Mouse (Mus musculus) c-Kit-negative CD71-positive TER-119-positive erythroid progenitor cells, embryonic 14.5 days (primary cell): ENCODE data around the gene Rab6b.
"Not testable (repeated sequence)": the region's sequence is repeated elsewhere in the genome, so short reads cannot be mapped to it uniquely, and the experiment has no call there.

ENCODE experiments used
- DNase-seq: peaks from one replicate; pipeline ENCODE4 v3.0.0-alpha.2; 2013; ENCODE audit warnings: low read depth, low spot score

Rab6b gene

DNA sequence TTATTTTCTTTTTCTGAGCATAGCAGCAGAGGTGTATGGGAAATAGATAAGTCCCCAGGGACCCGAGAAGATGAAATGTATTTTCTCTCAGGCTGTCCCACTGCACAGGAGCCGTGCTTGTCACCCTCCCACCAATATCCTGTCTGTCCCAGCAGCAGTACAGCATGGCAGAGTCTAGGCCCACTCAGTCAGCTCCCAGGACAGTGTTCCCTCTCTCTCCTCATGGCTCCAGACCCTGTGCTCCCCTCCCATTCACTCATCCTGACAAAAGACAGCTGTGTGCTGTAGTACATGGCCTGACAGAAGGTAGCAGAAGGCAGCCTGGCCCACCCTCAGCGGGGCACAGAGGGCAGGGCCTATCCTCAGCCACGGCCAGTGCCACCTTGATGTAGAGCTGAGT is 32.3 kb downstream of the Rab6b start:
- no peak for DNase-seq

DNA sequence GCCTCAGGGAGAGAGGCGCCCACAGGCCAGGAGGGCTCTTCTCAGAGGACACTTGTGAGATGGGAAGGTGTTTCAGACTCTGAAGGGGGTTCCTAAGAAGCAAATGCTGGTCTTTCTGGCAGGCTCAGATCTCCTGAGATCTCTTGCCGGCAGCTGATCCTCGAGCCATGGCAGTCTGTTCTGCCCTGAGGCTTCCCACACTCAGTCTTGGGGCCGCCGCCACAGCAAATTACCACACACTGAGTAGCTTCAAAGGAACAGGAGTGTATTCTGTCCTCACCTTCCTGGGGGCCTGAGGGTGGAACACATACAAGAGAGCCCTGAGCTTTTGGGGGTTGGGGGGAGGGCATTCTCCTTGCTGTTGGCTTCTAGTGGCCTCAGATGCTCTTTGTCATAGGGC is 33.8 kb downstream of the Rab6b start:
- no peak for DNase-seq

GRCm38 (mm10) chr9:103146257-103146656 is 34.7 kb downstream of the Rab6b start:
- no peak for DNase-seq

DNA sequence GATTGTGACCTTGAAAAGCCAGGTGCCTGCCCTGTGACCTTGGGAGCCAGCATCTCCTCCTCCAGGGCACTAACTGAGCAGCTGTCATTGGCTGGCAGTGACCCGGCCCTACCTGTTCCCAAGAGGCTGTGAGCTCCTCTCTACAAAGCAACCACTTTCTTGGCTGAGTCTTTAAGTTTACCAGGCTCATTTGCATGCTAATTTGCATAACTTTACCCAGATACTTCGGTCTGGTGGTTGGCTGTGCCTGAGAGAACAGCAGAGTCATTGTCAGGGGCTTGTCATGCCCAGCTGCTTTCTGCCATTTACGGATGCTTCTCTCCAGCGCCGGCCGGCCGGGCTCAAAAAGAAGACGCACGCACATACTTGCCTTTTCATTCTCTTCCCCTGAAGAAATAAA is 35.1 kb downstream of the Rab6b start:
- no peak for DNase-seq

- no peak for DNase-seq
These were observed 35.5 kb downstream of the Rab6b start for GRCm38 (mm10) chr9:103147103-103147502.

GRCm38 (mm10) chr9:103149074-103149799 is 37.6 kb downstream of the Rab6b start:
- no peak for DNase-seq

GRCm38 (mm10) chr9:103153286-103153685 is 41.7 kb downstream of the Rab6b start:
- DNase-seq = no peak

GRCm38 (mm10) chr9:103154568-103154967 is 43.0 kb downstream of the Rab6b start:
- no peak for DNase-seq

- not testable (repeated sequence) for DNase-seq
These were observed 43.6 kb downstream of the Rab6b start for GRCm38 (mm10) chr9:103155158-103155557.

- no peak for DNase-seq
These were observed 52.2 kb downstream of the Rab6b start for GRCm38 (mm10) chr9:103163806-103164205.

DNA sequence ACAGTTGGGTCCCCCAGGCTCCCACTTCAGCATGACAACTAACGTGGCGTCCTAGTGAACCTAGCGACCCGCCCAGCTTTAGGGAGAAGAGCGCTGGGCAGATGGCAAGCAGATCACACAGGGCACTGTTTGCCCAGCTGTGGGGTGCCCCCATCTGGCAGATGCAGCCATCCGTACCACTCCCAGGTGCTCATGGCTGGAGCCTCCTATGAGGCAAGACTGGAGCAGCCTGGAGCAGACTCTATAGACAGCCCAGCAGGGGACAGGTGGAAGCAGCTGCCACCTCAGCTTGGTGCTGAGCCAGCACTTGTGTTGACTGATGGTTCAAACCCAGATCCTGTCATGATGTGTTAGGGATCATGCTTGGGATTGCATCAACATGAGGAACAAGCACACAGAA is 56.5 kb downstream of the Rab6b start:
- no peak for DNase-seq

DNA sequence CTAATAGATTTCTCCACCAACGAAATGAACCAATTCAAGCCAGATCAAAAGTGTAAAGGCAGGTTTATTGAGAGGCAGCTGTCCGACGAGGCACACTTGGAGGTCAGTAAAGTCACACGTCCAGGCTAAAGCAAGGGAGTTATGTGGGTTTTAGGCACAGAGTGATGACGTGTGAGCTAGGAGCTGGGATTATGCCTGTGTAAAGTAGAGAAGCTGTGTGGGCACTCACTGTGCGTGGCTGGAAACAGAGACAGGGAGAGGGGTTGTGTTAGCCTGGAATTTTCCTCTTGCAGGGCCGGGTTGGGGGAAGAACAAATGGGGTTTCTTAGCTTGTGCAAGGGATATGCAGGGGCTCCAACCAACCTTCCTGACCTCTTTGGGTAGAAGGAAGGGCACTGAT is 57.2 kb downstream of the Rab6b start:
- no peak for DNase-seq

- no peak for DNase-seq
These were observed 63.4 kb downstream of the Rab6b start for GRCm38 (mm10) chr9:103174771-103175519.

- no peak for DNase-seq
These were observed 64.1 kb downstream of the Rab6b start for GRCm38 (mm10) chr9:103175692-103176091.

DNA sequence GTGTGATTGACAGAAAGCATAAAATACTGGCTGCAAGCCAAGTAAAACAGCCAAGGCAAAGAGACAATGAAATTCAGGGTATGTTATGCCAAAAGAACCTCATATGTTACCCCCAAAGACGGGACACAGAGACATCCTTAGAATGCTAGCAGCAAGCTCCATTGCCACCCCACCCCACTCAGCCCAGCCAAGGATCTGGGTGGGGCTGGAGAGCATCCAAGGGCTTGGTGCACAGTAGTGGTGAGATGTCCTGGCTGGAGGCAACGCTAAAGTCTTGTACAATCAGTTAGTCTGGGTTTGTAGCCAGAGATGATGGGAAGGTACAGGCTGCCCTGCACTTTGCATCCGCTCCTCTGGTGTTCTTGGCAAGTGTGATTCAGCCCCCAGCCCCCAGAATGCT is 68.7 kb downstream of the Rab6b start:
- peak; percentile 9 for DNase-seq

DNA sequence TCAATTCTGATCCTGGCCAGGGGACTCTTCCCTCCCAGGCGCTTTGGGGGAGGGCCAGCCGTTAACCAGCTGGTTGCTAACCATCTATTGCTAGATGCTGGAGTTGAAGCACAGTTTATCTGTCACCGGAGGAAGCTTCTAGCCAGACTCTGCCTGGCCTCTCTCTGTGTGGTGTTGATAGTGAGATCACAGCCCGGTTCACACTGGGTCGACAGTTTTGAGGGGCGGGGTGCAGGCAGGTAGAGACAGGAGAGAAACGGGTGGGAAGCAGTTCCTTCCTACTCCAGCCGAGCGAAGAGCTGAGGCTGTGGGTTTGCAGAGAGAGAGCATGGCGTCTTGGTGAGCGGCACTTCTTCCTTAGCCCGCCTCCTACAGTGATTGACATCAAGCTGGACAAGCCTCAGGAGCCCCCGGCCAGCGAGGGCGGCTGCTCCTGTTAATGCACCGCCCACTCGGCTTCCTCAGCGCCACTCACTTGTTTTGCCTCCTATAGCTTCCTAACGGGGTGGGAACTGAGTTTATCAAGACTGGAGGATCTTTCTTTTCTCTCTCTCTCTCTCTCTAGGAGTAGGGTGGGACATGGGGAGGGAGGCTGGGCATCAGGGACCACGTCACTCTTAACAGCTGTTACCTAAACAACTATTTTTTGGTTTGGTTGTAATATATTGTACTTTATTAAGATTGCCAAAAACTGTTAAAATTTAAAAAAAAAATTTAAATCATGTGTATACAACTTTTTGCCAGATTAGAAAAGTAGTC is 69.4 kb downstream of the Rab6b start:
- DNase-seq = peak; percentile 11

GRCm38 (mm10) chr9:103181886-103182285 is 70.3 kb downstream of the Rab6b start:
- no peak for DNase-seq

GRCm38 (mm10) chr9:103184855-103185254 is 73.3 kb downstream of the Rab6b start:
- no peak for DNase-seq

GRCm38 (mm10) chr9:103185946-103186345 is 74.4 kb downstream of the Rab6b start:
- no peak for DNase-seq

DNA sequence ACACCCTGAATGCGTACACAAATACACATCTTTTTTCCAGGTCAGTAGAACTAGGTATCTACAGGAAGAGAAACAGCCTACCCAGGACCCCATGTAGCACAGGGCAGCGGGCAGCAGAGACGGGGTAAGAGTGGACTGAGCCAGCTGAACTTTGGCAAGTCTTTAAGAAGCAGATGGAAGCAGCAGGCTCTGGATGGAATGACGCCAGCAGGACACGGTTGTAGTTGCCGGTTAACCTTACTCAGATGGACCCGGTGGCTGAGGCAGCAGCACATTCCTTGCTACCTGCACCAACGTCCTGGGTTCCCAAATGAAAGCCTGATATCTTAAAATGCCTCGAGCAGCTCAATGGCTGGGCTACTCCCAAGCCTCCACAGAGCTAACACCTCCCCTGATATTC is 75.2 kb downstream of the Rab6b start:
- no peak for DNase-seq

DNA sequence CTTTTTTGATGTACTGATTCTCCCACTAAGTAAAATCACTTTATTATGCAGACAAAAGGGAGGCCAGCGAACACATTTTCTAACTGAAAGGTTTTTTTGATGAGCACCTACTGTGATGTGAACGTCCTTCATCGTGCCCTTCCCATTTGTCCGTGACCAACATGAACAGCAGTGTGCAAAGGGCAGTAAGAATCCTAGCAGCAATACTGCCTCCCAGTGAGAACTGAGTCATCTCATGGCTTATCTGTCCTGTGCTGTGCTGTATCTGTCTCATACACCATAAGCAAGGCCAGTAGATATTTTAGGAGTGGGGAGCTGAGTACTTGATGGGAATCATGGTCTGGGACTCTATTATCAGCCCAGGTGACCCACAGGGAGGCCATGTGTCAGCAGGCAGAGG is 76.8 kb downstream of the Rab6b start:
- no peak for DNase-seq

GRCm38 (mm10) chr9:103201561-103202260 is 90.1 kb downstream of the Rab6b start, which contains the start of gene Srprb:
Srprb (minus strand) TSS chr9:103202137.
- peak; percentile 82 for DNase-seq
